Mouse (Mus musculus) myocyte (in vitro differentiated cells): ENCODE results near the gene Rbm6.

Source experiments
- MAX ChIP-seq: IDR thresholded peaks from one replicate; pipeline ENCODE4 v1.6.1; 2011; ENCODE audit warnings: low read depth, mild to moderate bottlenecking, control low read depth
- POLR2A ChIP-seq: IDR thresholded peaks from one replicate; pipeline ENCODE4 v1.6.1; 2011; ENCODE audit warnings: low read depth, mild to moderate bottlenecking, control low read depth, moderate library complexity; ENCODE audit not compliant: insufficient read length
- TCF12 ChIP-seq: IDR thresholded peaks from one replicate; pipeline ENCODE4 v1.6.1; 2011; ENCODE audit warnings: mild to moderate bottlenecking, control low read depth; ENCODE audit not compliant: poor library complexity, insufficient read depth, severe bottlenecking
- USF1 ChIP-seq: IDR thresholded peaks from one replicate; pipeline ENCODE4 v1.6.1; 2011; ENCODE audit warnings: low read depth, mild to moderate bottlenecking, control low read depth, moderate library complexity

GRCm38 (mm10) chr9:107729709-107730108, 143.3 kb downstream of the Rbm6 start:
- no peak for TF ChIP-seq POLR2A
- TF ChIP-seq MAX, result no peak
- TF ChIP-seq USF1, result no peak
- no peak for TF ChIP-seq TCF12
